Mouse (Mus musculus) adrenal gland, postnatal 25 days (tissue): ENCODE measurements around the gene Gfy. TPM values are rescaled to one million over a fixed set of nuclear protein-coding genes. Genes with fewer than 3 reads are reported as not detected.
A peak's percentile ranks its signal among the peaks of the same experiment; 100 is the strongest.
"Not testable (repeated sequence)": the region's sequence is repeated elsewhere in the genome, so short reads cannot be mapped to it uniquely, and the experiment has no call there.

Experiments used
- DNase-seq: peaks from one replicate; pipeline ENCODE4 v3.0.0; 2021; ENCODE audit warnings: mixed read lengths
- total RNA-seq: library from RNA; stranded (reverse); gene quantifications from 2 replicates; pipeline ENCODE4 v1.2.3, GENCODE M21; 2021

Gfy gene
- total RNA-seq, 1 experiment from 2014 or later, result not detected

GRCm38 (mm10) chr7:45193871-45194785, 14.8 kb upstream of the Gfy start:
- no peak for DNase-seq

GRCm38 (mm10) chr7:45193406-45193805, 14.0 kb upstream of the Gfy start:
- DNase-seq, result no peak

- DNase-seq, result no peak
Measured at GRCm38 (mm10) chr7:45192585-45193310, 13.4 kb upstream of the Gfy start.

- no peak for DNase-seq
Measured at GRCm38 (mm10) chr7:45191803-45192363, 12.5 kb upstream of the Gfy start.

GRCm38 (mm10) chr7:45191161-45191560, 11.8 kb upstream of the Gfy start:
- no peak for DNase-seq

- no peak for DNase-seq
Measured at GRCm38 (mm10) chr7:45190186-45190585, 10.8 kb upstream of the Gfy start.

GRCm38 (mm10) chr7:45189600-45189999, 10.2 kb upstream of the Gfy start:
- no peak for DNase-seq

GRCm38 (mm10) chr7:45185921-45186320, 6.6 kb upstream of the Gfy start:
- DNase-seq, result no peak

GRCm38 (mm10) chr7:45183672-45184071, 4.3 kb upstream of the Gfy start:
- no peak for DNase-seq

GRCm38 (mm10) chr7:45182606-45183005, 3.2 kb upstream of the Gfy start:
- no peak for DNase-seq

- DNase-seq, result peak; percentile 89
Measured at GRCm38 (mm10) chr7:45182199-45182601, 2.8 kb upstream of the Gfy start.

- no peak for DNase-seq
Measured at GRCm38 (mm10) chr7:45181540-45181939, 2.2 kb upstream of the Gfy start.

- DNase-seq, result no peak
Measured at GRCm38 (mm10) chr7:45180896-45181477, 1.6 kb upstream of the Gfy start, which contains the start of gene Pth2. Gene Pth2 (plus strand): TSS chr7:45180995.

- no peak for DNase-seq
Measured at GRCm38 (mm10) chr7:45178550-45178949, 819 bp downstream of the Gfy start.

- no peak for DNase-seq
Measured at GRCm38 (mm10) chr7:45176356-45176755, 3.0 kb downstream of the Gfy start.

- no peak for DNase-seq
Measured at GRCm38 (mm10) chr7:45175929-45176328, 3.4 kb downstream of the Gfy start.

GRCm38 (mm10) chr7:45175398-45175797, 4.0 kb downstream of the Gfy start:
- DNase-seq, result no peak

- no peak for DNase-seq
Measured at GRCm38 (mm10) chr7:45174567-45175280, 4.6 kb downstream of the Gfy start.

- not testable (repeated sequence) for DNase-seq
Measured at GRCm38 (mm10) chr7:45173772-45174171, 5.6 kb downstream of the Gfy start.

- no peak for DNase-seq
Measured at GRCm38 (mm10) chr7:45172974-45173373, 6.4 kb downstream of the Gfy start.

GRCm38 (mm10) chr7:45169495-45169894, 9.9 kb downstream of the Gfy start:
- DNase-seq, result no peak

GRCm38 (mm10) chr7:45168656-45169055, 10.7 kb downstream of the Gfy start:
- DNase-seq, result no peak
